Mouse (Mus musculus): ENCODE results near the gene Nxf1. TPM values are rescaled to one million over a fixed set of nuclear protein-coding genes. Genes with fewer than 3 reads are reported as not detected.

The Nxf1 gene
- polyA plus RNA-seq, 2 experiments, result 77.4 to 90.9 TPM

GRCm38 (mm10) chr19:8773409-8773808 is 16.5 kb downstream of the Nxf1 start:
- ATAC-seq (ENCODE audit: insufficient read depth) (no peak), DNase-seq (ENCODE audit: low read depth in 3 of 3, low spot score in 3 of 3) (no peak)
- peak overlapping the region; percentile 88 for H3K27ac ChIP-seq
- no peaks in the 10 kb centered on the region for H3K9me3 ChIP-seq (ENCODE audit: control insufficient read depth, low read length)
- peak overlapping the region; percentile 79 to 87 for H3K4me3 ChIP-seq (ENCODE audit: insufficient read depth in 1 of 2, low read depth in 2 of 2, low read length in 2 of 2)
- 12% methylated on average over 6 of the region's 6 CpGs for WGBS (ENCODE audit: insufficient replicate concordance)
- H3K4me2 ChIP-seq (ENCODE audit: low read depth), result peak overlapping the region; percentile 98
- TF ChIP-seq EP300 (IDR thresholded peaks at IDR 0.05; ENCODE audit: low read depth) (no peak), CTCF (IDR thresholded peaks at IDR 0.05; ENCODE audit: low read depth) (no peak)
- peaks cover 45% of the 10 kb centered on the region for H3K36me3 ChIP-seq (replicated peaks; ENCODE audit: control insufficient read depth, insufficient read depth, low read depth)
- peak overlapping the region; percentile 96 for H3K9ac ChIP-seq (replicated peaks)
- no peaks in the 10 kb centered on the region for H3K27me3 ChIP-seq (ENCODE audit: control insufficient read depth, insufficient read depth, low read length)
- H3K4me1 ChIP-seq (replicated peaks; ENCODE audit: control insufficient read depth in 2 of 2, insufficient read depth in 2 of 2, low read length in 1 of 2), result peaks cover 27 to 32% of the 10 kb centered on the region in 2 experiments

- peaks cover 39% of the 10 kb centered on the region for H3K36me3 ChIP-seq (replicated peaks; ENCODE audit: control insufficient read depth, insufficient read depth, low read depth)
Measured at GRCm38 (mm10) chr19:8774086-8774835, 17.4 kb downstream of the Nxf1 start, which contains the start of gene Tmem179b. Gene Tmem179b (minus strand): TSS chr19:8774467.

GRCm38 (mm10) chr19:8774951-8775421 is 18.1 kb downstream of the Nxf1 start:
- H3K27me3 ChIP-seq (ENCODE audit: control insufficient read depth, insufficient read depth, low read length), result no peaks in the 10 kb centered on the region
- WGBS (ENCODE audit: insufficient replicate concordance), result 4% methylated on average over 20 of the region's 20 CpGs
- no peak for TF ChIP-seq EP300 (IDR thresholded peaks at IDR 0.05; ENCODE audit: low read depth)
- no peak; the same call in 1 of the 2 replicates for TF ChIP-seq CTCF (IDR thresholded peaks at IDR 0.05; ENCODE audit: low read depth)
- no peak for DNase-seq (ENCODE audit: low read depth in 3 of 3, low spot score in 3 of 3)
- H3K4me2 ChIP-seq (ENCODE audit: low read depth), result peak overlapping the region; percentile 98
- H3K27ac ChIP-seq, result peak overlapping the region; percentile 88
- peak overlapping the region; percentile 79 to 87 for H3K4me3 ChIP-seq (ENCODE audit: insufficient read depth in 1 of 2, low read depth in 2 of 2, low read length in 2 of 2)
- no peaks in the 10 kb centered on the region for H3K9me3 ChIP-seq (ENCODE audit: control insufficient read depth, low read length)
- 0 out of 2 replicates have a peak, but pooled peaks have one; percentile 0 for ATAC-seq (ENCODE audit: insufficient read depth)
- peaks cover 27 to 32% of the 10 kb centered on the region in 2 experiments for H3K4me1 ChIP-seq (replicated peaks; ENCODE audit: control insufficient read depth in 2 of 2, insufficient read depth in 2 of 2, low read length in 1 of 2)
- peaks cover 32% of the 10 kb centered on the region for H3K36me3 ChIP-seq (replicated peaks; ENCODE audit: control insufficient read depth, insufficient read depth, low read depth)
- H3K9ac ChIP-seq (replicated peaks), result peak overlapping the region; percentile 96

More at GRCm38 (mm10) chr19:8774086-8774835, 17.4 kb downstream of the Nxf1 start, which contains the start of gene Tmem179b:
- Histone ChIP-seq H3K27ac (peak within 1 kb of the TSS; percentile 88), H3K9me3 (ENCODE audit: control insufficient read depth, low read length) (no peaks in the 10 kb centered on the region), H3K4me3 (ENCODE audit: insufficient read depth in 1 of 2, low read depth in 2 of 2, low read length in 2 of 2) (peak within 1 kb of the TSS; percentile 79 to 87), H3K4me1 (replicated peaks; ENCODE audit: control insufficient read depth in 2 of 2, insufficient read depth in 2 of 2, low read length in 1 of 2) (peaks cover 27 to 32% of the 10 kb centered on the region in 2 experiments), H3K4me2 (ENCODE audit: low read depth) (peak within 1 kb of the TSS; percentile 98), H3K9ac (replicated peaks) (peak within 1 kb of the TSS; percentile 96), H3K27me3 (ENCODE audit: control insufficient read depth, insufficient read depth, low read length) (no peaks in the 10 kb centered on the region)
- under 1% methylated on average over 68 of the region's 68 CpGs for WGBS (ENCODE audit: insufficient replicate concordance)
- ATAC-seq (ENCODE audit: insufficient read depth) (peak; percentile 88), DNase-seq (ENCODE audit: low read depth in 3 of 3, low spot score in 3 of 3) (peak; percentile 89 to 92 (median 92))
- TF ChIP-seq EP300 (IDR thresholded peaks at IDR 0.05; ENCODE audit: low read depth), result 0 out of 2 replicates have a peak, but pooled peaks have one; percentile 25
- peak; percentile 21 for TF ChIP-seq CTCF (IDR thresholded peaks at IDR 0.05; ENCODE audit: low read depth)

- Histone ChIP-seq H3K9me3 (ENCODE audit: control insufficient read depth, low read length) (no peaks in the 10 kb centered on the region), H3K27me3 (ENCODE audit: control insufficient read depth, insufficient read depth, low read length) (no peaks in the 10 kb centered on the region), H3K9ac (replicated peaks) (peak within 1 kb of the TSS; percentile 85), H3K4me1 (replicated peaks; ENCODE audit: control insufficient read depth in 2 of 2, insufficient read depth in 2 of 2, low read length in 1 of 2) (peaks cover 8% of the 10 kb centered on the region in 2 experiments), H3K4me2 (ENCODE audit: low read depth) (peak within 1 kb of the TSS; percentile 84), H3K36me3 (replicated peaks; ENCODE audit: control insufficient read depth, insufficient read depth, low read depth) (no peaks in the 10 kb centered on the region), H3K27ac (peak within 1 kb of the TSS; percentile 69), H3K4me3 (ENCODE audit: insufficient read depth in 1 of 2, low read depth in 2 of 2, low read length in 2 of 2) (peak within 1 kb of the TSS; percentile 79 to 80)
- WGBS (ENCODE audit: insufficient replicate concordance), result under 1% methylated on average over 32 of the region's 32 CpGs
- peak; percentile 96 to 97 (median 96) for DNase-seq (ENCODE audit: low read depth in 3 of 3, low spot score in 3 of 3)
- peak; percentile 99 for ATAC-seq (ENCODE audit: insufficient read depth)
- peak; percentile 51 for TF ChIP-seq CTCF (IDR thresholded peaks at IDR 0.05; ENCODE audit: low read depth)
- no peak for TF ChIP-seq EP300 (IDR thresholded peaks at IDR 0.05; ENCODE audit: low read depth)
Measured at GRCm38 (mm10) chr19:8786008-8786781, 29.3 kb downstream of the Nxf1 start, which contains the start of gene Taf6l. Gene Taf6l (minus strand): TSS chr19:8786417.
